Mouse (Mus musculus) adrenal gland, postnatal 14 days (tissue): ENCODE data around the gene Mrgbp. TPM values are rescaled to one million over a fixed set of nuclear protein-coding genes. Genes with fewer than 3 reads are reported as not detected.

ENCODE experiments used
- DNase-seq: peaks from one replicate; pipeline ENCODE4 v3.0.0; 2021; ENCODE audit warnings: mixed read lengths
- total RNA-seq: library from RNA; stranded (reverse); gene quantifications from 2 replicates; pipeline ENCODE4 v1.2.3, GENCODE M21; 2021

Mrgbp gene
- total RNA-seq, 1 experiment from 2014 or later = 19.5 TPM

DNA sequence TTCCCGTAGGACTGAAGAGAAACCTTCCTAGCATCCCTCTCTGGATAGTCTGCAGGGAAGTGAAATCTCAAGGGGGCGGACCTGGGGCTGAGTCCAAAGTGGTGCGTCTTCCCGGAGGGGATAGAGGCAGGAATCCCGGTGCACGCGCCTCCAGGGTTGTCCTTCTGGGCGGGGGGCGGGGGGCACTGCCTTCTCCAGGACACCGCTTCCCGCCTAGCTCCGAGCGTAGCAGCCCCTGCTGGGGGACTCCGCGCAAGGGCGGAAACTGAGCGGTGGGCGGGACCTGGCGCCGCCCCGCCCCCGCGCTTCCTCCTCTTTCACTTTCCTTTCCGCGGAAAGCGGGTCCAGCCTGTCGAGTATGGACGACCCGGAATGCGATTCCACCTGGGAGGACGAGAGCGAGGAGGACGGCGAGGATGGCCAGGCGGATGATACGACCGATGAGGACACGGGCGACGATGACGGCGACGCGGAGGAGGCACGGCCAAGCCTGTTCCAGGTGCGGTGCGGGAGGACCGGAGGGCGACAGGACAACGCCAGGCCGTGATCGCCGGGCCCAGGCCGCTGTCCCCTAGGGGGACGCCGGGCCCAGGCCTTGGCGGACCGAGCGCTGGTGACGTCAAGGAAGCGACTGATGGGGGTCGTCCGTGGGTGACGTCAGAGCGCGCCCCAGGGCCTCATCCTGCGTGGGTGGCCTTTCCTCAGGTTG, 8.2 kb downstream of the Mrgbp start, which contains the start of gene Ogfr:
Gene Ogfr (plus strand): TSS at position 123 of the 709 bp plus-strand sequence.
- DNase-seq = peak; percentile 90

- DNase-seq = no peak
Measured at GRCm38 (mm10) chr2:180597490-180597889, 16.4 kb downstream of the Mrgbp start, which contains the start of gene Col9a3. TSS of gene Col9a3 (plus strand) at chr2:180597790.

DNA sequence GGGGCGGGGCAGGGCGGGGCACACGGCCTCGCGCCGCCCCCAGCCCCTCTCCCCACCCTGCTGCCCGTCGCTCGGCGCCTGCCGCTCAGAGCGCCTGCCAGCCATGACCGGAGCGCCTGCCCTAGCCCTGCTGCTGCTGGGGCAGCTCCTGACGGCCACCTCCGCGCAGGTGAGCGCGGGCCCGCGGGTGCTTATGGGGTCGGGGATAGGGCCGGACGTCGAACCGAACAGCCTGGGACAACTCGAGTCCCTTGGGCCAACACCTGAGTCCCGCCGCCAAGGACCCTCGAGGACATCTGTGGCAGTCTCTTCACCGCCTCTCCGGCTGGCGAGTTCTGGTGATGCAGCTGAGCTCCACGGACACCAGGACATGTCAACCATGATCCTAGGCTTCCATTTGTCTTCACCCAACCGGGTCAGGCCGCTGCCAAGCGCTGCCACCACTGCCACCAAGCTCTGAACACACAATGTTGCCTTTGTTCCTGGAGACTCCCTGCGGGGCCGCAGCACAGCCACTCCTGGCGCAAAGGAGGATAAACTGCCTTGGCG, 17.1 kb downstream of the Mrgbp start:
- DNase-seq = no peak

DNA sequence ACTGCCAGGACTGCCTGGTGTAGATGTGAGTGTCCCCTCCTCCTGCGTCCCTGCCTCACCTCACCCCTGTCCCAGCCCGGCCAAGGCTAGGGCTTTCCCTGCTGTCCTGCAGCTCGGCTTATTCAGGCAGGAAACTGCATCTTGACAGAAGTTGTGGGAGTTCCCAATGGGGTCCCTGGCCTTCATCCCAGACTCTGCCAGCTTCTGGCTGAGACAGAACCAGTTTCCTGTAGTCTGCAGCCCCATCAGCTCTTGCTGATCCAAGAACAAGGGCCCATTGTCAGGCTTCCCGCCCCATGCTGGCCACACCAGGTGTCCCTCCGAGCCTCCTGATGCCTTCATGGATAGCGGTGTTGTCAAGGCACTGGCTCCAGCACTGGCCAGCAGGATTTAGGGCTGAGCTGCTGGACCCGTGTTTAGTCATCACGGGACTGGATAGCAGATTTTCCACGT, 19.5 kb downstream of the Mrgbp start:
- DNase-seq = no peak

DNA sequence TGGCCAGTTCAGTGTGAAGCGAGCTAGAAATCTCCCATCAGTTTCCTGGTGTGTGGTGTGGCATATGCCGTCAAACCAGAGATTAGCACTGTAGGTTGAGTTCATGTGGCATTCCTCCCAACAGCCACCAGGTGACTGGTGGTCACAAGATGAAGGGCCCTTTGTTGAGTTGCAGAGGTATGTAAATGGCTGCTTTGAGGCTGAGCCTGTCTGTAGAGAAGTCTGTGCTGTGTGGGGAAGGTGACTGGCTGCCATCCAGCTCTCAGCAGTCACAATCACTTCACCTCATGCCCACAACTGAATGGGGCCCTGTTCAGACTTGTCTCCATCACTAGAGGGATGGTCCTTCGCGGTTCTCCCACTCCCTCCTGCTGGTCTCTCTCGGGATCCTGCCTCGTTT, 23.7 kb downstream of the Mrgbp start:
- DNase-seq = no peak

- no peak for DNase-seq
Measured at GRCm38 (mm10) chr2:180610283-180610682, 29.2 kb downstream of the Mrgbp start.

DNA sequence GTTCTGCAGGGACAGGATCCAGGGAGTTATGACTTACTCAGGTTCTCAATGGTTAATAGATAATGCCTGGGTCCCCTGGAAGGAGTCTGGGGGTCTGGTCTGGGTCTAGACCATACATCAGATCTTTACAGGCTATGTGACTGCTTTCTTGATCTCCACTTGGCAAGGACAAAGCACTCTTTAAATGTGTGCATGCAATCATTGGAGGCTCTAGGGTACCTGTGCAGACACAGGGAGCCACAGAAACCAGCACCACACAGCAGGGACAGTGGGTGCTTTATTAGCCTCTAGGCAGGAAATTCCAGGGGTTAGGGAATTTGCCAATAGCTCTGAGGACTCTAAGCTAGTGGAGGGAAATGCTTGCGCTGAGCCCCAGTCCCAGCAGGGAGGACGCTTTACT, 30.8 kb downstream of the Mrgbp start:
- DNase-seq = no peak

Other genes with a start within 250 kb of the Mrgbp start
- 0.15 and 0.26 TPM in 2 replicates for gene Gata5, start 246.6 kb upstream of the Mrgbp start, total RNA-seq
- gene Slco4a1, start 125.1 kb upstream of the Mrgbp start, total RNA-seq = 7.0 and 7.1 TPM in 2 replicates
- gene Ntsr1, start 81.3 kb upstream of the Mrgbp start, total RNA-seq = 0.08 TPM in 1 of 2 replicates, not detected in the other
- 46.0 and 50.1 TPM in 2 replicates for gene Ogfr, start 7.9 kb downstream of the Mrgbp start, total RNA-seq
- gene Col9a3, start 16.5 kb downstream of the Mrgbp start, total RNA-seq = 0.44 and 1.1 TPM in 2 replicates
- gene Tcfl5, start 61.4 kb downstream of the Mrgbp start, total RNA-seq = 0.15 TPM in 1 of 2 replicates, not detected in the other
- gene Dido1, start 128.7 kb downstream of the Mrgbp start, total RNA-seq = 49.3 and 54.1 TPM in 2 replicates
- gene Gid8, start 128.8 kb downstream of the Mrgbp start, total RNA-seq = 62.9 and 65.5 TPM in 2 replicates
- 1.2 and 2.5 TPM in 2 replicates for gene Slc17a9, start 144.0 kb downstream of the Mrgbp start, total RNA-seq
- not detected in 2 replicates for gene Bhlhe23, start 195.6 kb downstream of the Mrgbp start, total RNA-seq